Mouse (Mus musculus): ENCODE data around the gene Dexi.

The Dexi gene

GRCm38 (mm10) chr16:10498096-10498602 is 44.7 kb downstream of the Dexi start:
- no peak for DNase-seq

- no peak for DNase-seq
Observed at GRCm38 (mm10) chr16:10495824-10496298, 47.0 kb downstream of the Dexi start.

GRCm38 (mm10) chr16:10492587-10492986 is 50.3 kb downstream of the Dexi start:
- DNase-seq = no peak

- DNase-seq = no peak
Observed at GRCm38 (mm10) chr16:10491716-10492115, 51.1 kb downstream of the Dexi start.

GRCm38 (mm10) chr16:10490503-10491150 is 52.2 kb downstream of the Dexi start:
- no peak for DNase-seq

- no peak for DNase-seq
Observed at GRCm38 (mm10) chr16:10489904-10490457, 52.9 kb downstream of the Dexi start.

GRCm38 (mm10) chr16:10489483-10489882 is 53.4 kb downstream of the Dexi start:
- no peak for DNase-seq

- no peak for DNase-seq
Observed at GRCm38 (mm10) chr16:10488769-10489481, 53.9 kb downstream of the Dexi start.

GRCm38 (mm10) chr16:10487895-10488493 is 54.9 kb downstream of the Dexi start:
- DNase-seq = no peak

- DNase-seq = no peak
Observed at GRCm38 (mm10) chr16:10486993-10487392, 55.9 kb downstream of the Dexi start.

GRCm38 (mm10) chr16:10482343-10482742 is 60.5 kb downstream of the Dexi start:
- no peak for DNase-seq

GRCm38 (mm10) chr16:10479857-10480256 is 63.0 kb downstream of the Dexi start, which contains the start of gene Ciita:
Ciita (plus strand) TSS chr16:10480059.
- no peak for DNase-seq

- DNase-seq = no peak
Observed at GRCm38 (mm10) chr16:10475919-10476318, 66.9 kb downstream of the Dexi start.

- DNase-seq = no peak
Observed at GRCm38 (mm10) chr16:10474956-10475355, 67.9 kb downstream of the Dexi start.

GRCm38 (mm10) chr16:10471950-10472349 is 70.9 kb downstream of the Dexi start:
- no peak for DNase-seq

- DNase-seq = no peak
Observed at GRCm38 (mm10) chr16:10468201-10468600, 74.7 kb downstream of the Dexi start.

GRCm38 (mm10) chr16:10467391-10468107 is 75.3 kb downstream of the Dexi start:
- DNase-seq = no peak

GRCm38 (mm10) chr16:10465011-10465681 is 77.7 kb downstream of the Dexi start:
- DNase-seq = no peak

- DNase-seq = no peak
Observed at GRCm38 (mm10) chr16:10461178-10461577, 81.7 kb downstream of the Dexi start.

- DNase-seq = no peak
Observed at GRCm38 (mm10) chr16:10460188-10460587, 82.7 kb downstream of the Dexi start.

GRCm38 (mm10) chr16:10454583-10454974 is 88.3 kb downstream of the Dexi start:
- DNase-seq = no peak

Measured in liver (tissue).